21 mouse cellular contexts compared by ENCODE assay signal in the genomic region with DNA sequence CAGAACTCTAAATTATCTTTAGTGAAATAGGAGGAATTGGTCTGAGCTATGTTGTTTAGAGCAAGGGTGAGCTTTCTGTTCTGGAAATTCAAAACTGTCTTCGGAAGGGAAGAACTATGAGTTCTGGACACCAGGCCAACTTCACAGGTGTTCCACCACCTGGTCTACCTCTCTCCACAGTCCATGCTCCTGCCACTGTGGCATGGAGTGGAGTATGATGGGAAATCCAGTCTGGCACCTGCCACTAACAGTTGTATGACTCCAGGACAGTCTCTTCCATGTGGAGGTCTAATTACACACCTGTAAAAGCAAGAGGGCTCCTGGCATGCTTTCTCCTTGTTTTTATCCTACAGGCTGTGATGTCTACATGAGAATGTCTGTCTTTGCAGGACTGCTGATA.
DNase-seq lines count a peak whose midpoint lies in the region; ATAC-seq lines count a peak whose summit lies in the region.
"Had no signal": no experiment of that assay in that cellular context is flagged by ENCODE, and none has a peak within 500 bp of the region (broad histone marks: within the 10 kb centered on the region; RNA-seq: fewer than 3 reads in every experiment).

No protein-coding gene starts in this region.

- DNase-seq in brain, adult 2 months (ENCODE audit: low read depth, low spot score) = peak; percentile 86
- peak; percentile 61 to 75 for DNase-seq in cerebellum, adult 18-20 months
- peak; percentile 86 for DNase-seq in cerebellum, adult 9-11 months
- peak; percentile 50 to 58 for DNase-seq in cerebellum, postnatal 36 days
- no peak for DNase-seq in frontal cortex, postnatal 10 days (ENCODE audit: low spot score in 2 of 2)
- DNase-seq: adrenal gland, postnatal 14 days; gastrocnemius, postnatal 36 days; heart, adult 11 months; heart, postnatal 14 days; kidney, adult 11 months; kidney, adult 9 months had no signal

- H3K4me3 ChIP-seq in forebrain, embryonic 13.5 days = no peak overlapping the region
- H3K4me3 ChIP-seq: embryonic facial prominence, embryonic 10.5 days; erythroblast, embryonic 14.5 days; heart, embryonic 15.5 days; hindbrain, embryonic 13.5 days had no signal

- H3K4me1 ChIP-seq in forebrain, embryonic 13.5 days = no peaks in the 10 kb centered on the region
- H3K4me1 ChIP-seq: embryonic facial prominence, embryonic 10.5 days; heart, embryonic 15.5 days; hindbrain, embryonic 13.5 days had no signal

- no peak overlapping the region for H3K4me2 ChIP-seq in forebrain, embryonic 13.5 days
- H3K4me2 ChIP-seq: heart, embryonic 15.5 days; hindbrain, embryonic 13.5 days had no signal

- H3K9ac ChIP-seq in forebrain, embryonic 13.5 days = no peak overlapping the region
- H3K9ac ChIP-seq: heart, embryonic 15.5 days; hindbrain, embryonic 13.5 days had no signal

- H3K36me3 ChIP-seq in forebrain, embryonic 13.5 days (ENCODE audit: poor library complexity, severe bottlenecking) = no peaks in the 10 kb centered on the region
- H3K36me3 ChIP-seq: embryonic facial prominence, embryonic 10.5 days; heart, embryonic 15.5 days; hindbrain, embryonic 13.5 days had no signal

- H3K27me3 ChIP-seq in forebrain, embryonic 13.5 days = no peaks in the 10 kb centered on the region
- H3K27me3 ChIP-seq: heart, embryonic 15.5 days; hindbrain, embryonic 13.5 days; Patski had no signal

- ATAC-seq in erythroblast, adult 5-6 weeks (replicated peaks; ENCODE audit: low FRiP score, poor library complexity, severe bottlenecking) = no peak
- no peak for ATAC-seq in forebrain, embryonic 13.5 days
- ATAC-seq: activated CD4-positive, CD25-positive, alpha-beta regulatory T cell, adult 4 months; forebrain, embryonic 16.5 days; hindbrain, postnatal 0 days; Patski had no signal

- WGBS in forebrain, embryonic 13.5 days = 100% methylated on average over 1 of the region's 1 CpGs

- H3K9me3 ChIP-seq in forebrain, embryonic 13.5 days (replicated peaks) = no peaks in the 10 kb centered on the region
- H3K9me3 ChIP-seq: embryonic facial prominence, embryonic 10.5 days; heart, embryonic 15.5 days; hindbrain, embryonic 13.5 days had no signal

- no peak overlapping the region for H3K27ac ChIP-seq in forebrain, embryonic 13.5 days
- H3K27ac ChIP-seq: embryonic facial prominence, embryonic 10.5 days; heart, embryonic 15.5 days; hindbrain, embryonic 13.5 days; hindbrain, postnatal 0 days had no signal

Comparison
In these comparisons a context has a peak if more than half of its experiments do, and no peak if none do; other contexts are left out.
1. DNase-seq: peak in brain, adult 2 months (single experiment), cerebellum, adult 18-20 months (2 of 2), cerebellum, adult 9-11 months (single experiment) and cerebellum, postnatal 36 days (2 of 2); none in frontal cortex, postnatal 10 days (0 of 2).